Mouse (Mus musculus): ENCODE results near the gene Rcl1. TPM values are rescaled to one million over a fixed set of nuclear protein-coding genes. Genes with fewer than 3 reads are reported as not detected.

The Rcl1 gene
- polyA plus RNA-seq, 1 experiment from 2014 or later: 53.5 TPM

DNA sequence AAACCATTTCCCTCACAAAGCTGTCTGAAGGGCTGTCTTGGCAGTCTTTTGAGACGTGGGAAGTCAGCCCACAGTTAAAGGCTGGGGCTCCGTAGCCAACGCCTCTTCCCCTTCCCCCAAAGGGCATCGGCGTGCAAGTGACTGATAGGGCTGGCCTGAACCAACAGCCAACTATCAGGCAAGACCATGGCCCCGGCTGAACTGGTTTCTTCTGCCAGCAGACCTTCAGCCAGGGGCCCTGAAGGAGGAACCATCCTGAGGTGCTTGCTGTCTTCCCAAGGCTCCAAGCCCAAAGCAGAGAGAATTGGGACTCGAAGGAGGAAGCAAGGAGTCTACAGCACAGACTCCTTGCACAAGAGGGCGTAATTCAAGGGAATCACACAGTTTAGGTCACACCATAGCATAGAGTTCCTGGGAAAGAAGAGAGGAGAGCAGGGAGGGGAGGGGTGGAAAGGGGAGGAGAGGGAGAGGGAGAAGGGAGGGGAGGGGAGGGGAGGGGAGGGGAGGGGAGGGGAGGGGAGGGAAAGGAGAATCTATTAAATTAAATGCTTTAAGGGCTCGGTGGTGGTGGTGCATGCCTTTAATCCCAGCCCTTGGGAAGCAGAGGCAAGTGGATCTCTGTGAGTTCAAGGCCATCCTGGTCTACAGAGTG lies 36.6 kb upstream of the Rcl1 start:
- Histone ChIP-seq H3K4me1 (ENCODE audit: control insufficient read depth, insufficient read depth, low read length) (peaks cover 18% of the 10 kb centered on the region), H3K27ac (ENCODE audit: low read length) (peak overlapping the region; percentile 77), H3K4me3 (replicated peaks; ENCODE audit: low read length) (peak overlapping the region; percentile 26; the same call in 1 of the 2 replicates), H3K36me3 (ENCODE audit: control insufficient read depth, insufficient read depth, low read length) (no peaks in the 10 kb centered on the region), H3K9ac (ENCODE audit: low read length) (peak overlapping the region; percentile 43; the same call in 1 of the 2 replicates), H3K4me2 (ENCODE audit: low read depth, low read length) (peak overlapping the region; percentile 44), H3K27me3 (ENCODE audit: control insufficient read depth, insufficient read depth, low read length) (no peaks in the 10 kb centered on the region), H3K9me3 (replicated peaks; ENCODE audit: control insufficient read depth, low read length) (no peaks in the 10 kb centered on the region)
- WGBS: 53% methylated on average over 9 of the region's 9 CpGs
- peak; percentile 45; the same call in 1 of the 2 replicates for ATAC-seq (ENCODE audit: insufficient read depth, low FRiP score)

GRCm38 (mm10) chr19:29066981-29067471 lies 34.1 kb upstream of the Rcl1 start:
- Histone ChIP-seq H3K4me2 (ENCODE audit: low read depth, low read length) (peak overlapping the region; percentile 44), H3K4me1 (ENCODE audit: control insufficient read depth, insufficient read depth, low read length) (peaks cover 15% of the 10 kb centered on the region), H3K27ac (ENCODE audit: low read length) (peak overlapping the region; percentile 40), H3K36me3 (ENCODE audit: control insufficient read depth, insufficient read depth, low read length) (no peaks in the 10 kb centered on the region), H3K9me3 (replicated peaks; ENCODE audit: control insufficient read depth, low read length) (no peaks in the 10 kb centered on the region), H3K27me3 (ENCODE audit: control insufficient read depth, insufficient read depth, low read length) (no peaks in the 10 kb centered on the region), H3K4me3 (replicated peaks; ENCODE audit: low read length) (peak overlapping the region; percentile 27), H3K9ac (ENCODE audit: low read length) (peak overlapping the region; percentile 19)
- WGBS: 12% methylated on average over 11 of the region's 11 CpGs
- ATAC-seq (ENCODE audit: insufficient read depth, low FRiP score): peak; percentile 67; the same call in 1 of the 2 replicates

DNA sequence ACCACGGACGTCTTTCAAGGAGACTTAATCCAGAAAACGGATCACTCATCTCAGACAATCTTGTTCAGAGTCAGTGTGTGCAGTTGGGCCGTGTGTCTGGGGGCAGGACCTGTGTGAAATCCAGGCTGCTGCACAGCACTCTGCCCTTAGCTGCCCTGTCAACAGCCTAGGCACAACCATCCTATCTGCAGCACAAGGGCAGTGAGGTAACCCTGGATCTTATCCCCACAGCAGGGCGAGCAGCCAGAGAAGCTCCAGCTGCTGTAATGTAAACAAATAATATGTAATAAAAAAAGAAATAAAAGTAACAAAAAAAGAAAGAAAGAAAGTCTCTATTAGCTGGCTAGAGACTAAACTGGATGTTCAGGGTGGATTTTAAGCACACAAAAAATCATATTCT lies 32.0 kb upstream of the Rcl1 start:
- Histone ChIP-seq H3K27me3 (ENCODE audit: control insufficient read depth, insufficient read depth, low read length) (no peaks in the 10 kb centered on the region), H3K4me1 (ENCODE audit: control insufficient read depth, insufficient read depth, low read length) (peaks cover 13% of the 10 kb centered on the region), H3K27ac (ENCODE audit: low read length) (no peak overlapping the region), H3K36me3 (ENCODE audit: control insufficient read depth, insufficient read depth, low read length) (no peaks in the 10 kb centered on the region), H3K9me3 (replicated peaks; ENCODE audit: control insufficient read depth, low read length) (no peaks in the 10 kb centered on the region), H3K9ac (ENCODE audit: low read length) (no peak overlapping the region), H3K4me3 (replicated peaks; ENCODE audit: low read length) (no peak overlapping the region), H3K4me2 (ENCODE audit: low read depth, low read length) (no peak overlapping the region)
- ATAC-seq (ENCODE audit: insufficient read depth, low FRiP score): no peak
- 47% methylated on average over 5 of the region's 5 CpGs for whole genome bisulfite sequencing

- no peak overlapping the region; the same call in 1 of the 2 replicates for H3K9ac ChIP-seq (ENCODE audit: low read length)
- H3K9me3 ChIP-seq (replicated peaks; ENCODE audit: control insufficient read depth, low read length): no peaks in the 10 kb centered on the region
- no peaks in the 10 kb centered on the region for H3K36me3 ChIP-seq (ENCODE audit: control insufficient read depth, insufficient read depth, low read length)
- 49% methylated on average over 6 of the region's 6 CpGs for WGBS
- H3K4me3 ChIP-seq (replicated peaks; ENCODE audit: low read length): no peak overlapping the region
- no peaks in the 10 kb centered on the region for H3K4me1 ChIP-seq (ENCODE audit: control insufficient read depth, insufficient read depth, low read length)
- no peak for ATAC-seq (ENCODE audit: insufficient read depth, low FRiP score)
- no peak overlapping the region for H3K4me2 ChIP-seq (ENCODE audit: low read depth, low read length)
- no peak overlapping the region for H3K27ac ChIP-seq (ENCODE audit: low read length)
- H3K27me3 ChIP-seq (ENCODE audit: control insufficient read depth, insufficient read depth, low read length): no peaks in the 10 kb centered on the region
Measured at GRCm38 (mm10) chr19:29074802-29075201, 26.4 kb upstream of the Rcl1 start.

DNA sequence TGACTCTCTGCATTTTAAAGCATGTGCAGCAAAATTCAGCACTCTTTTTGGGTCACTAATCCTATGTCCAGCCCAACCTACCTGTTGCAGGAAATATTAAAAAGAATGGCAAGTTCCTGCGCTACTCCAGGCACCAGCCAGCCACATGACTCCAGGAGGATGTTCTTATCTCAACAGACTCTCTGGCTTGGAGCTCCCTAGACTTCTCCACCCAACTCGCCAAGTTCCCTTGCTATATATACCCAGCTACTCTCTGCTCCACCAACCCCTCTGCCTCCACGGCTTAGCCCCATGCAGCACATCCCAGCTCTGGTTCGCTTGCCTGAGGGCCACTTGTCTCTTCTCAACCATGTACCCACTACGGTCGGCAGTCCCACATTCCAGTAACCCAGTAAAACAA lies 12.5 kb upstream of the Rcl1 start:
- ATAC-seq (ENCODE audit: insufficient read depth, low FRiP score): no peak
- Histone ChIP-seq H3K4me3 (replicated peaks; ENCODE audit: low read length) (no peak overlapping the region), H3K4me1 (ENCODE audit: control insufficient read depth, insufficient read depth, low read length) (no peaks in the 10 kb centered on the region), H3K27me3 (ENCODE audit: control insufficient read depth, insufficient read depth, low read length) (no peaks in the 10 kb centered on the region), H3K27ac (ENCODE audit: low read length) (no peak overlapping the region), H3K9ac (ENCODE audit: low read length) (no peak overlapping the region), H3K36me3 (ENCODE audit: control insufficient read depth, insufficient read depth, low read length) (no peaks in the 10 kb centered on the region), H3K4me2 (ENCODE audit: low read depth, low read length) (no peak overlapping the region), H3K9me3 (replicated peaks; ENCODE audit: control insufficient read depth, low read length) (no peaks in the 10 kb centered on the region)
- 81% methylated on average over 6 of the region's 6 CpGs for WGBS

GRCm38 (mm10) chr19:29092194-29092593 lies 9.0 kb upstream of the Rcl1 start:
- no peaks in the 10 kb centered on the region for H3K4me1 ChIP-seq (ENCODE audit: control insufficient read depth, insufficient read depth, low read length)
- ATAC-seq (ENCODE audit: insufficient read depth, low FRiP score): no peak
- no peak overlapping the region for H3K4me2 ChIP-seq (ENCODE audit: low read depth, low read length)
- H3K27ac ChIP-seq (ENCODE audit: low read length): no peak overlapping the region
- H3K36me3 ChIP-seq (ENCODE audit: control insufficient read depth, insufficient read depth, low read length): no peaks in the 10 kb centered on the region
- no peaks in the 10 kb centered on the region for H3K27me3 ChIP-seq (ENCODE audit: control insufficient read depth, insufficient read depth, low read length)
- no peak overlapping the region for H3K4me3 ChIP-seq (replicated peaks; ENCODE audit: low read length)
- no peaks in the 10 kb centered on the region for H3K9me3 ChIP-seq (replicated peaks; ENCODE audit: control insufficient read depth, low read length)
- H3K9ac ChIP-seq (ENCODE audit: low read length): no peak overlapping the region

DNA sequence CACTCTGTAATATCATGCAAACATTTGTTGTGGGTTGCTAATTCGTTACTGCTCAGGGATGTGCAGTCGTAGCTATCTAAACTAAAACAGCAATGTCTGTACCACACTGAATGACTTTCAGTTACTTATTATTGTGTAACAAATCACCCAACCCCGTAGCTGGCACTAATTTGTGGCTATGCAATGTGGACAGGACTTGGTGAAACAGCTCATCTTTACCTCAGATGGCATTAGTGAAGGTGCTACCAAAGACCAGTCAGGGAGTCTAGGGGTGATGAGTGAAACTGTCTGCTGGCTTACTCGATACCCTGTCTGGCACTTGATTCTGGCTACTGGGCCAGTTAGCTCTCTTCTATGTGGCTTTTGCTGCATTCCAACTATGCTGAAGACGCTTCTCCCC lies 2.1 kb upstream of the Rcl1 start:
- H3K4me3 ChIP-seq (replicated peaks; ENCODE audit: low read length): no peak overlapping the region
- no peaks in the 10 kb centered on the region for H3K27me3 ChIP-seq (ENCODE audit: control insufficient read depth, insufficient read depth, low read length)
- WGBS: 81% methylated on average over 5 of the region's 5 CpGs
- peaks cover 6% of the 10 kb centered on the region for H3K4me1 ChIP-seq (ENCODE audit: control insufficient read depth, insufficient read depth, low read length)
- no peaks in the 10 kb centered on the region for H3K36me3 ChIP-seq (ENCODE audit: control insufficient read depth, insufficient read depth, low read length)
- H3K4me2 ChIP-seq (ENCODE audit: low read depth, low read length): no peak overlapping the region
- H3K27ac ChIP-seq (ENCODE audit: low read length): no peak overlapping the region
- no peaks in the 10 kb centered on the region for H3K9me3 ChIP-seq (replicated peaks; ENCODE audit: control insufficient read depth, low read length)
- ATAC-seq (ENCODE audit: insufficient read depth, low FRiP score): no peak
- H3K9ac ChIP-seq (ENCODE audit: low read length): no peak overlapping the region

GRCm38 (mm10) chr19:29099596-29099995 lies 1.6 kb upstream of the Rcl1 start:
- ATAC-seq (ENCODE audit: insufficient read depth, low FRiP score): no peak
- Histone ChIP-seq H3K9me3 (replicated peaks; ENCODE audit: control insufficient read depth, low read length) (no peaks in the 10 kb centered on the region), H3K4me2 (ENCODE audit: low read depth, low read length) (no peak overlapping the region), H3K27ac (ENCODE audit: low read length) (no peak overlapping the region), H3K9ac (ENCODE audit: low read length) (no peak overlapping the region), H3K27me3 (ENCODE audit: control insufficient read depth, insufficient read depth, low read length) (no peaks in the 10 kb centered on the region), H3K4me1 (ENCODE audit: control insufficient read depth, insufficient read depth, low read length) (peaks cover 6% of the 10 kb centered on the region), H3K36me3 (ENCODE audit: control insufficient read depth, insufficient read depth, low read length) (no peaks in the 10 kb centered on the region), H3K4me3 (replicated peaks; ENCODE audit: low read length) (no peak overlapping the region)
- WGBS: 76% methylated on average over 4 of the region's 4 CpGs

DNA sequence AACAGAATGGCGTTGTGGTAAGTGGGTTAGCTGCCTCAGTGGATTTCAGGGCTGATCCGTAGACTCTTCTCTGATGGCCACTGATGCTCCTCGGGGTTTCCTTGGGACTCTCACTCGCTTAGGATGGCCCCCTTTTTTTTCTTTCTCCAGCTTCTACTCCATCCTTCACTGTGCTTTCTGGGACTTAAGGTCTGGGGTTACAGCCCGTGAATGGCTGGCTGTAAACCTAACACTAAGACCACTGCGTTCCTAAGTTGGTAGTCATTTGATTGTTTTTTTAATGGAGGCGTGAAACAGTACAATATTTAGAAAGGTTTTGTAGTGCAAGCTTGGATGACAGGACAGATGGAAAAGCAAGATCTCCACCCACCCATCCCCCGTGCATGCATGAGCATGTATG lies 914 bp upstream of the Rcl1 start:
- Histone ChIP-seq H3K4me2 (ENCODE audit: low read depth, low read length) (peak overlapping the region; percentile 70), H3K36me3 (ENCODE audit: control insufficient read depth, insufficient read depth, low read length) (no peaks in the 10 kb centered on the region), H3K9me3 (replicated peaks; ENCODE audit: control insufficient read depth, low read length) (no peaks in the 10 kb centered on the region), H3K27ac (ENCODE audit: low read length) (peak overlapping the region; percentile 22; the same call in 1 of the 2 replicates), H3K4me3 (replicated peaks; ENCODE audit: low read length) (peak overlapping the region; percentile 97), H3K27me3 (ENCODE audit: control insufficient read depth, insufficient read depth, low read length) (no peaks in the 10 kb centered on the region), H3K4me1 (ENCODE audit: control insufficient read depth, insufficient read depth, low read length) (peaks cover 6% of the 10 kb centered on the region), H3K9ac (ENCODE audit: low read length) (peak overlapping the region; percentile 75)
- 24% methylated on average over 8 of the region's 8 CpGs for WGBS
- no peak for ATAC-seq (ENCODE audit: insufficient read depth, low FRiP score)

Measured in stomach, embryonic 16.5 days (tissue).